Mouse (Mus musculus) heart, embryonic 13.5 days (tissue): Measurements from ENCODE around the gene Ears2. TPM values are rescaled to one million over a fixed set of nuclear protein-coding genes. Genes with fewer than 3 reads are reported as not detected.

Source experiments
- ATAC-seq: fragments of 200-750 bp; cut with Nextera tagmentation; 2 replicates; pipeline ENCODE4 v1.8.0; 2017; ENCODE audit warnings: moderate TSS enrichment; ENCODE audit not compliant: insufficient number of reproducible peaks, low FRiP score, low TSS enrichment; ENCODE audit errors: extremely low read depth
- H3K27ac ChIP-seq: fragments of 300-500 bp; sonication (generic); replicated peaks from 2 replicates; pipeline ENCODE4 v1.5.1; 2015; ENCODE audit warnings: moderate library complexity, mild to moderate bottlenecking, inconsistent platforms
- H3K27me3 ChIP-seq: fragments of 300-500 bp; sonication (generic); replicated peaks from 2 replicates; pipeline ENCODE4 v1.6.1; 2015; ENCODE audit warnings: mild to moderate bottlenecking, inconsistent platforms
- H3K36me3 ChIP-seq: fragments of 300-500 bp; sonication (generic); 2 replicates; pipeline ENCODE4 v1.6.1; 2015; ENCODE audit warnings: mild to moderate bottlenecking, inconsistent platforms
- H3K4me1 ChIP-seq: fragments of 300-500 bp; sonication (generic); 2 replicates; pipeline ENCODE4 v1.6.1; 2015; ENCODE audit warnings: inconsistent platforms
- H3K4me2 ChIP-seq: fragments of 300-500 bp; sonication (generic); 2 replicates; pipeline ENCODE4 v1.6.1; 2015; ENCODE audit warnings: inconsistent platforms, mild to moderate bottlenecking, moderate library complexity
- H3K4me3 ChIP-seq: fragments of 300-500 bp; sonication (generic); 2 replicates; pipeline ENCODE4 v1.5.1; 2015; ENCODE audit warnings: moderate library complexity, mild to moderate bottlenecking, inconsistent platforms
- H3K9ac ChIP-seq: fragments of 300-500 bp; sonication (generic); 2 replicates; pipeline ENCODE4 v1.6.1; 2015; ENCODE audit warnings: inconsistent platforms, mild to moderate bottlenecking, moderate library complexity
- H3K9me3 ChIP-seq: fragments of 300-500 bp; sonication (generic); 2 replicates; pipeline ENCODE4 v1.6.1; 2016; ENCODE audit warnings: inconsistent platforms
- WGBS: fragments of 180-500 bp; shearing (Covaris S2); methylation state at CpG from one replicate; pipeline ENCODE4 v1.1.7; 2015; ENCODE audit warnings: mixed read lengths; 5-methylcytosine and 5-hydroxymethylcytosine counted together
- polyA plus RNA-seq: library from polyadenylated mRNA; unstranded; fragments of >200 nt; fragmentation: Nextera tagmentation; extraction: Ambion mirVana; gene quantifications from 2 replicates; pipeline ENCODE4 v1.2.1, GENCODE M21; 2015

Ears2 gene
- polyA plus RNA-seq, 1 experiment from 2014 or later: 27.4 TPM

DNA sequence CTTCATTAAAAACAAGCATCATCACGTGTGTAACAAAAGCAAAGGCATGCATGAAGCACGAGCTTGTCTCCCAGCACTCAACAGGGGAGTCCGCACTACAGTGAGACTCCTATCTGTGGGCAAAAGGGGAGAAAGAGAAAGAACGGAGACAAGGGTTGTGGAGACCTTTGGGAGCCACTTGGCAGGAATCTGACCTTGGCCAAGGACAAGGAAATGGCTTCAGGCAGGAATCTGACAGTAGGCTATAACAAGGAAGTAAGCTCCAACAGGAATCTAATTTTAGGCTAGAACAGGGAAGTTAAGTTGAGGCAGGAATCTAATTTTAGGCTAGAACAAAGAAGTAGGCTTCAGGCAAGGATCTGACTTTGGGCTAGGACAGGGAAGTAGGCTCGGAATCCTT is 71.1 kb downstream of the Ears2 start:
- Histone ChIP-seq H3K27ac (no peak overlapping the region), H3K9ac (no peak overlapping the region), H3K27me3 (no peaks in the 10 kb centered on the region), H3K4me2 (no peak overlapping the region), H3K4me1 (no peaks in the 10 kb centered on the region), H3K9me3 (peaks cover 7% of the 10 kb centered on the region; the same call in 1 of the 2 replicates), H3K4me3 (no peak overlapping the region), H3K36me3 (peaks cover 96% of the 10 kb centered on the region)
- WGBS: 78% methylated on average over 5 of the region's 5 CpGs
- ATAC-seq: no peak

Other genes with a start within 250 kb of the Ears2 start
- gene Scnn1b, start 202.2 kb downstream of the Ears2 start, polyA plus RNA-seq: 0.11 and 0.19 TPM in 2 replicates
- gene Cog7, start 85.6 kb downstream of the Ears2 start, polyA plus RNA-seq: 17.3 and 18.2 TPM in 2 replicates
- gene Gga2, start 46.0 kb downstream of the Ears2 start, polyA plus RNA-seq: 77.2 TPM in 2 replicates
- 46.3 and 46.9 TPM in 2 replicates for gene Ubfd1, start 88 bp downstream of the Ears2 start, polyA plus RNA-seq
- gene Ndufab1, start 34.6 kb upstream of the Ears2 start, polyA plus RNA-seq: 1,343 and 1,477 TPM in 2 replicates
- 9.5 and 10.0 TPM in 2 replicates for gene Palb2, start 65.7 kb upstream of the Ears2 start, polyA plus RNA-seq
- gene Dctn5, start 65.8 kb upstream of the Ears2 start, polyA plus RNA-seq: 70.6 and 76.4 TPM in 2 replicates
- 93.1 and 93.9 TPM in 2 replicates for gene Plk1, start 92.2 kb upstream of the Ears2 start, polyA plus RNA-seq
- 0.06 TPM in 1 of 2 replicates, not detected in the other for gene Ern2, start 118.9 kb upstream of the Ears2 start, polyA plus RNA-seq
- gene Chp2, start 152.2 kb upstream of the Ears2 start, polyA plus RNA-seq: 0.23 and 0.27 TPM in 2 replicates
- 5.8 and 6.2 TPM in 2 replicates for gene Prkcb, start 221.5 kb upstream of the Ears2 start, polyA plus RNA-seq